Mouse (Mus musculus) cerebellum, adult 2 months (tissue): ENCODE measurements around the gene Uty.

Experiments used
- CTCF ChIP-seq: fragments of 200-500 bp; IDR thresholded peaks from 2 replicates; pipeline ENCODE4 v1.5.1; 2011; ENCODE audit warnings: low read depth, mild to moderate bottlenecking, control low read depth, low read length, moderate library complexity, borderline replicate concordance; ENCODE audit not compliant: insufficient read depth
- POLR2A ChIP-seq: fragments of 200-500 bp; IDR thresholded peaks from 2 replicates; pipeline ENCODE4 v1.6.1; 2011; ENCODE audit warnings: low read length, control low read depth, borderline replicate concordance; ENCODE audit not compliant: insufficient read depth

GRCm38 (mm10) chrY:1220001-1220400 is 25.6 kb downstream of the Uty start:
- TF ChIP-seq CTCF (no peak), POLR2A (no peak)
